Mouse (Mus musculus) erythroblast, embryonic 14.5 days (primary cell): ENCODE measurements at regions not wholly inside any gene's neighbourhood (a gene's known extent, or its start where the extent isn't known, plus 50 kb on each side); places are given as distances from the start of the nearest gene placed in this dataset.

Source experiments
- GATA1 ChIP-seq: IDR thresholded peaks from 2 replicates; pipeline ENCODE4 v1.6.1; 2012; ENCODE audit warnings: low read length, inconsistent platforms, mixed read lengths
- TAL1 ChIP-seq: IDR thresholded peaks from 3 replicates; pipeline ENCODE4 v1.6.1; 2012; ENCODE audit warnings: low read length, inconsistent platforms, mixed read lengths

GRCm38 (mm10) chr16:29734324-29734723 lies 155.2 kb downstream of the Opa1 start:
- TF ChIP-seq TAL1 (no peak), GATA1 (no peak)
